Mouse (Mus musculus): Measurements from ENCODE around the gene Pipox. TPM values are rescaled to one million over a fixed set of nuclear protein-coding genes. Genes with fewer than 3 reads are reported as not detected.

Gene Pipox
- total RNA-seq, 2 experiments from 2014 or later: not detected

- no peak for ATAC-seq (replicated peaks; ENCODE audit: low FRiP score, poor library complexity, severe bottlenecking)
Observed at GRCm38 (mm10) chr11:77852941-77853668, 40.8 kb downstream of the Pipox start.

- ATAC-seq (replicated peaks; ENCODE audit: low FRiP score, poor library complexity, severe bottlenecking): no peak
Observed at GRCm38 (mm10) chr11:77852195-77852594, 41.7 kb downstream of the Pipox start.

GRCm38 (mm10) chr11:77851483-77852010 lies 42.3 kb downstream of the Pipox start:
- ATAC-seq (replicated peaks; ENCODE audit: low FRiP score, poor library complexity, severe bottlenecking): no peak

GRCm38 (mm10) chr11:77850401-77851244 lies 43.3 kb downstream of the Pipox start:
- no peak for ATAC-seq (replicated peaks; ENCODE audit: low FRiP score, poor library complexity, severe bottlenecking)

GRCm38 (mm10) chr11:77849151-77849550 lies 44.7 kb downstream of the Pipox start:
- ATAC-seq (replicated peaks; ENCODE audit: low FRiP score, poor library complexity, severe bottlenecking): no peak

- no peak for ATAC-seq (replicated peaks; ENCODE audit: low FRiP score, poor library complexity, severe bottlenecking)
Observed at GRCm38 (mm10) chr11:77848131-77848530, 45.8 kb downstream of the Pipox start.

- ATAC-seq (replicated peaks; ENCODE audit: low FRiP score, poor library complexity, severe bottlenecking): no peak
Observed at GRCm38 (mm10) chr11:77847599-77848128, 46.2 kb downstream of the Pipox start.

- ATAC-seq (replicated peaks; ENCODE audit: low FRiP score, poor library complexity, severe bottlenecking): no peak
Observed at GRCm38 (mm10) chr11:77843906-77844200, 50.0 kb downstream of the Pipox start.

- ATAC-seq (replicated peaks; ENCODE audit: low FRiP score, poor library complexity, severe bottlenecking): no peak
Observed at GRCm38 (mm10) chr11:77843068-77843905, 50.6 kb downstream of the Pipox start.

- ATAC-seq (replicated peaks; ENCODE audit: low FRiP score, poor library complexity, severe bottlenecking): no peak
Observed at GRCm38 (mm10) chr11:77840523-77841245, 53.2 kb downstream of the Pipox start.

- no peak for ATAC-seq (replicated peaks; ENCODE audit: low FRiP score, poor library complexity, severe bottlenecking)
Observed at GRCm38 (mm10) chr11:77837856-77838255, 56.0 kb downstream of the Pipox start.

GRCm38 (mm10) chr11:77836751-77837150 lies 57.1 kb downstream of the Pipox start:
- ATAC-seq (replicated peaks; ENCODE audit: low FRiP score, poor library complexity, severe bottlenecking): no peak

- no peak for ATAC-seq (replicated peaks; ENCODE audit: low FRiP score, poor library complexity, severe bottlenecking)
Observed at GRCm38 (mm10) chr11:77836290-77836689, 57.6 kb downstream of the Pipox start.

GRCm38 (mm10) chr11:77835109-77835508 lies 58.8 kb downstream of the Pipox start:
- ATAC-seq (replicated peaks; ENCODE audit: low FRiP score, poor library complexity, severe bottlenecking): no peak

GRCm38 (mm10) chr11:77832541-77832940 lies 61.4 kb downstream of the Pipox start:
- ATAC-seq (replicated peaks; ENCODE audit: low FRiP score, poor library complexity, severe bottlenecking): no peak

- no peak for ATAC-seq (replicated peaks; ENCODE audit: low FRiP score, poor library complexity, severe bottlenecking)
Observed at GRCm38 (mm10) chr11:77830875-77831274, 63.0 kb downstream of the Pipox start.
